Mouse (Mus musculus): Measurements from ENCODE around the gene Myl4.
A peak's percentile ranks its signal among the peaks of the same experiment; 100 is the strongest.

Gene Myl4

DNA sequence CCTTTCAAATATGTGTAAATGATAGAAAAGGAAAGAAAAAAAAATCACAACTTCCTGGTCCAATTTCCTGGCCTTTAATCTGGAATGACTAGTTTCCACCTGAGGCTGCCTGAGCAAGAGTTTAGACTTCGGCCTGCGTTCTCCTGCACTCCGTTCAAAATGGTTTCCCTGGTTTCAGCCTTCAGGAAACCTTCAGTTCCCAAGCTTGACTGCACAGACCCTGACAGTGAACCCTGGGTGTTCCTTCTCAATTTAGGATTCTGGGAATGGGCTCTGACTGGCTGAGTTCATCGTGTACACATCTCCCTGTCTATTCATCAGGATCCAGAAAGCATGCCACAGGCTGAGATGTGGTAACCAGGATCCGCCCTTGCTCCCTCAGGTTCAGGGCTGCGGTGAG lies 53.7 kb downstream of the Myl4 start:
- no peak for DNase-seq (ENCODE audit: low spot score in 2 of 2)

DNA sequence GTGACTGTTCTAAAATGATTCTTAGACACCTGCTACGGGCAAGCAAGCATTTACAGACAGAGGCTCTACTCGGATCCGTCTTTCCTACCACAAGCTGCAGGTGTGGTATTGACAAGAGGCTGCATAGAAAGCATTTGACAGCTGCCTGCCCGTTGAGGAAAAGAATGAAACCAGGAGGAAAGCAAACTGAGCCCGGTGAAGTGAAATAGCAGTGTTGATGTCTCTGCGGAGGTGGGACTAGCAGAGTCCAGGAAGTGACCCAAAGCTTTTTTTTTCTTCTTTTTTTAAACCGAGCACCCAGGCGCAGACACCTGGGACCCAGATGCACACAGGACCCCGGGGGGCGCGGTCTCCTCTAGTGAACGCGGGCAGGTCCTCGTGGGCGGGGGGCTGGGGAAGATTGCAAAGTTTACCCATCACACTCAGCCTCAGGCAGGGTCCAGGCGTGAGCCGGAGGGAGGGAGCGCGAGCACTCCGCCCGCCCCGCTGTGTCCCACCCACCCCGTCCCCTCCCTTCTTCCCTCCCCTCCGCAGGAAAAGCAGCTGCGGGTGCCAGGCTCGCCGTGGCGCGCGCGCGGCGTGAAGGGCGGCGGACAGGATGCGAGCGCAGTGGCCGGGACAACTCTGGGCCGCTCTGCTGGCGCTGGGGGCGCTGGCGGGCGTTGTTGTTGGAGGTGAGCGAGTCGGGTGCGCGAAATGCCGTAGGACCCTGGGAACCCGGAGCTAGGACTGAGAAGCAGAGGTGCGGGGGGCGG lies 57.2 kb downstream of the Myl4 start, which contains the start of gene Itgb3:
Itgb3 (plus strand) TSS at position 510 of the 755 bp plus-strand sequence.
- peak in 1 of 2 experiments; percentile 46 for DNase-seq (ENCODE audit: low spot score in 2 of 2)

DNA sequence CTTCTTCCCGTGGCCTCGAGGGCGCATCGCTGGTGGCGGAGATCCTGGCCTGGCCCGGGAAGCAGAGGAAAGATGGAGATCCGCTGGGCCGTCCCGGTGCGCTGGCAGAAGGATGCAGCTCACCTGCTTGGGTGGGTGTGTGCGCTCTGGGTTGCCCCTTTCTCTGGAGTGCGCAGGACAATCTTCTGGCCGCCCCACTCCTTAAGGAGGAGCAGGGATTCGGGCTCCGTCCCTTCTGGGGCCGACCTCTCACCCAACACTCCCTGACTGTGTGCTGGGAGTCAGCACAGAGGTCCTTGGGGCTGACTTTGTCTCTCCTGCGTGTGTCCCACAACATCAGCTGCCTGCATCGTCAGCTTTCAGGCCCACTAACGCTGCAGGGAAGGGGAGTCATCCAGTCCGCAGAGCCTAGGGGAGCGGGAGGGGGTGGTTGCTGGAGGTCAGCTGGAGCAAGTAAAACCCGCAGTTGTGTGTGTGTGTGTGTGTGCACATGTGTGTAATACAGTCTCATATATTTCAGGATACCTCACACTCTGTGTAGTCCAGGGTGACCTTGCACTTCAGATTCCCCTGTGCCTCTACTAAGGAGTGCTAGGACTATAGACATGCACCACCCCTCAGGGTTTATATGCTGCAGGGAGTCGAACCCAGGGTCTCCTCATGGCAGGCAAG lies 57.9 kb downstream of the Myl4 start:
- no peak for DNase-seq (ENCODE audit: low spot score in 2 of 2)

DNA sequence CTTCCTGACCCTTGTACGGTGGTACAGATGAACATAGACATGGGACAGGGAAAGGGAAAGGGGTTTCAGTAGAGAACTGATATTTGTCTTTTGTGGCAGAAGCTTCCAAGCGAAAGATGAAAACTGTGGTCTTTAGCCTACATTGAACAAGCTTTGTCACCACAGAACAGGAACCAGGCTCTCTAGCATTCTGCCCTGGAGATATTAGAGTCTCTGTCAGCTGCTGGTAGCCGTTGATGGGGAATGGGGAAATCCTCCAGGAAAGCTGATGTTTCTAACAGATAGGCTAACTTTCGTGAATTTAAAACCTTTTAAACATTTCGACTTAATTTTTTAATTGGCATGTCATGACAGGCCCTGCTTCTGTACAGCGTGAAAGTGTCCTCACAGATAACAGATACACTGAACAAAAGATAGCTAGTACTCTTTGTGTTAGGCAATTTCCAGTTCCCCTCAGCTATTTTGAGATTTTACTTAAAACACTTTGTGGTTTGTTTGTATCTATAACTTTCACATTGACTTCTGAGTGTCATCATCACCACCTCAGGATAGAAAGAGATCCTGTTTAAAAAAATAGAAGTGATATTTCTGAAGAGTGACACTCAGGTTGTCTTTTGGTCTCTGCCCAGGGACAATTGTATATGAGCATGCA lies 58.7 kb downstream of the Myl4 start:
- no peak for DNase-seq (ENCODE audit: low spot score in 2 of 2)

DNA sequence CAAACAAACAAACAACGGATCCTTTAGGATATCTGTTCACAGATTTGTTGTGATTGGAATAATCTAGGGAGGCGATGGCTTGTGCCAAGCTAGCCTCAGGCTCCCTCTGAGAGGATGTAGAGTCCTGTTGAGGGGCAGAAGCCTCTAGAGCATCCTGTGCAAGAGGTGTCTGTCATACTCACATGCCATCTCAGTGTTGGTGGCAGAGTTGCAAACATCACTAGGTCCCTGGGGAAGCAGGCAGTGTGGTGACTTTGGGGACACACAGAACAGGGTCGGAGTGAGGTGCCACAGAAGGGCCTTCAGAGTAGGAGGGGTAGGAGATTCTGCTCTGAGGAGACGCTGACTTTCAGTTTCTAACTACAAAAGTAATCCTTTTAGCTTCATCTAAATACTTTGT lies 59.3 kb downstream of the Myl4 start:
- DNase-seq (ENCODE audit: low spot score in 2 of 2): no peak

DNA sequence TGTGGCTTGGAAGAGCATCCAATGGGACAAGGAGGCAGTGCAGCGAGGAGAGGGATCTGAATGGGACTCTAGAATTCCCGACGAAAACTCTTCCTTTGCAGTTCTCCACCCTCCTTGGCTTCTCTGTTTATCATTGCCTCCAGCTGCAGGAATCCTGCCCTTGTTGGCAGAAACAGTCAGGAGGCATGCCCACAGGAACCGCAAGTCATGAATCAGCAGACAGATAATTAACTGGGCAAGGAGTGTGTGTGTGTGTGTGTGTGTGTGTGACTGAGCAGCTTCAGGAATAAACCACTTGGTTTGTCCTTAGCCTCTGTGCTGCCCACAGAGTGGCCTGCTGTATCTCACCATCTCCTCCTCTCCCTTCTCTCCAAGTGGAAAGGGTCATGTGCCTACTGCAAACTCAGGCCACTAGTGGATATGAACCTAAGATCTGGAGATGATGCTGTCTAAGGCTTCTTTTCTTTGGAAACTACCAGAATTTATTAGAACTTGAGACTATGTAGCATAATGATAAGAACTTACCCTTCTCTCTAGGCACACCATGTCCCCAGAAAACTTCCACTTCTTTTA lies 61.2 kb downstream of the Myl4 start:
- DNase-seq (ENCODE audit: low spot score in 2 of 2): no peak

DNA sequence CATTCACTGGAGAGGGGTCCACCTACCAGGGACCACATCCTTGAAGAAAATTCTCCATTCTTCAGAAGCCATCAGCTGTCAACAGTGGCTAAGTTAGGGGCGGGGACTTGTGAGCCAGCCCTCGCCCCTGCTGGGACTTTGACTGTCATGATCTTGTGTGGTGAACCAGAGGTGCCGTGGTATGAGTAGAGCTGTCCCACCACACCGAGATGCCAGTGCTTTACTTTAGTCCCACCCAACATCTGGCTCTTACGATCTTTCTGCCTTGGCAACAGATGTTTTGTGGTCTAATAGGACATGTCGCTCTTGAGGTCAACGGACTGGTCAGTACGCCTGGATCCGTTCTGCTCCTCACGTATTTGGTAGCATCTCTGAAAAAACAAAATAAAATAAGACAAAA lies 63.1 kb downstream of the Myl4 start:
- no peak for DNase-seq (ENCODE audit: low spot score in 2 of 2)

DNA sequence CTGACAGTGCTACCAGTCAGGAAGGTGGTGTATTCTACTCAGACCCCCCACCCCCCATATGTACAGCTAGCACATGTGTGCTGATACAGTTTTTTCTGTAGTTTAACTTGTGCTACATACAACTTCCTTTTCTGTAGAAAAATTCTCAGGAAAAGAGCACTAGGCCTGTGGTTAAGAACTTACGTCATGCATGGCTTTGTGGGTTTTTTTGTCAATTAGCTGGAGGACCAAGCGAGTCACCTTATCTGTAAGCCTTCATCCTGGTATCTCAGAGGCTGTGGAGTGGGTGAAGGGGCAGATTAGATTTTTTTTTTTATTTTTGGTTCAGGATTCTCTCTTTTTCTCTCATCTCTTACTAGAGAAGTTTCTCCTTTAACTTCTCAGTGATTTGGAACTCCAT lies 63.7 kb downstream of the Myl4 start:
- DNase-seq (ENCODE audit: low spot score in 2 of 2): no peak

DNA sequence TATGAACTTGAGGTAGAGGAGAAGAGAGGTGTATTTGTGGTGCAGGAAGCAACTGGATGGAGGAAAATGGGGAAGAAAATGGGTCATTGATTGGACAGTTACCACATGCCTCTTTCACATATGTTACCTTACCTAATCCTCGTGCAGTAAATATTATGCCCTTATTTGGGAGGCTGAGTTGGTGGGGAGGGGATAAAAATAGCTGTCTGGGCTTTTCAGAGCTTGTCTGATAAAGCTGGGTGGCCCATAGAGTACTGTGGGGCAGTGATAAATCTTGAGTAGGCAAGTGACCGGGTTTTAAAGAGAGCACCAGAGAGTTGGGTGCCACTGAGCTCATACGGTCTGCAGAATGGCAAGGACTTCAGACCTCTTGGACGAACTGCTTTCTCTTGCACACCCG lies 65.7 kb downstream of the Myl4 start:
- no peak for DNase-seq (ENCODE audit: low spot score in 2 of 2)

DNA sequence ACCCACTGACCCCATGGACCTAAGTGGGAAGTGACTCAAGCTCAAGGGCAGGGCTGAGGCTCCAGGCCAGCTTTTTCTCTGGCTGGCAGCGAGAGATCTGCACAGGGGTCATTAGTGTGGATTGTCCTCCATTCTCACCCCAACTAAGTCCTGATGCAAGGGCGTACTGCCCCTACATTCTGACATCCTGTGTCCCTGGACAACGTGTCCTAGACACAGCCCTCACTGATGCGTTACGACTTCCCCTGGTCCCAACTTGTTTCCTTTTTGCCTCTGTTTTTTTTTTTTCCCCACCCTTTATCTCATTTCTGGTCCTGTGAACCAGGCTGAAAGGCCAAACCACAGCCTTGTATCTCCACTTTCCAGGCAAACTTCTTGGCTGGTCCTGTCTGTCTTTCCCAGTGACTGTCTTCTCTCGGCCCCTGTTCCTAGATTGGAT lies 68.2 kb downstream of the Myl4 start:
- DNase-seq (ENCODE audit: low spot score in 2 of 2): no peak

DNA sequence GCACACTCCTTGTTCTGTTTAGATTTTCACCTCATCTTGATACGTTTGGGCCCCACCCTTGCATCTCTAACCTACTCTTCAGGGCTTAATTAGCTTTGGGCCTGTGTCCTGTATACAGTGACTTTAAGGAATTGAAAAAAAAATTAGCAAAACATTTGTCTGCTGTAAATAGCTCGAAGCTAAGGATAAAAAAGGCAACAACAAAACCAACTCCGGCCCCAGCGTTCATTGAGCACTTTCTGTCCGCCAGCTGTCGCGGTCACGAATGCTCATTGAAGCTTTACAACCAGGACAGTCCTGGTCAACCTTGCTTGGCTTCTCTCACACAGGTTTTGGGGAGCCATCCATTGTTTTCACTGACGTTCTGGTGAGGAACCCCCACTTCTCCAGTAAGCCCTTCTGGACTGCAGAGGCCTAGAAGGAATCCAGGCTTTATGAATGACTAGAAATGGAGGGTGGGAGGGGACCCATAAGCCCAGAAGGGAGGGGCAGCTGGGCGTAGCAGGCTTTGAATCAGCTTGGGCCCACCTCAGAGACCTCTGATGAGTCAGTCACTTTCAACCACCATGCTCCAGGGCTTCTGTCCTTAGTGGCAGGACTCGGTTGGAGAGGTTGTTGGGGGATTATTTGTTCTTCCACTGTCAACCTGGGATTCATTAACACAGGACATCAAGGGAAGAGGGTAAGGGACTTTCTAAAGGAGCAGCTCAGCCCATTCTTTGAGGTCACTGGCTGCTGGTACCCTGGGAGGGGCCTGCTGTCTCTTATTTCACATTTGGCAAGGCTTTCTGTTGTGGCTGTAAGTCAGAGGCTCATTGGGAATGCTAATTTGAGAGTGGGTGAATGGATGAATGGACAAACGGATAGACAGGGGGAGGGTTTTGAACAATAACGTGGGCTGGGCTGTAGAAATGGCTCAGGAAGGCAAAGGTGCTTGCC lies 68.9 kb downstream of the Myl4 start:
- DNase-seq (ENCODE audit: low spot score in 2 of 2): no peak

DNA sequence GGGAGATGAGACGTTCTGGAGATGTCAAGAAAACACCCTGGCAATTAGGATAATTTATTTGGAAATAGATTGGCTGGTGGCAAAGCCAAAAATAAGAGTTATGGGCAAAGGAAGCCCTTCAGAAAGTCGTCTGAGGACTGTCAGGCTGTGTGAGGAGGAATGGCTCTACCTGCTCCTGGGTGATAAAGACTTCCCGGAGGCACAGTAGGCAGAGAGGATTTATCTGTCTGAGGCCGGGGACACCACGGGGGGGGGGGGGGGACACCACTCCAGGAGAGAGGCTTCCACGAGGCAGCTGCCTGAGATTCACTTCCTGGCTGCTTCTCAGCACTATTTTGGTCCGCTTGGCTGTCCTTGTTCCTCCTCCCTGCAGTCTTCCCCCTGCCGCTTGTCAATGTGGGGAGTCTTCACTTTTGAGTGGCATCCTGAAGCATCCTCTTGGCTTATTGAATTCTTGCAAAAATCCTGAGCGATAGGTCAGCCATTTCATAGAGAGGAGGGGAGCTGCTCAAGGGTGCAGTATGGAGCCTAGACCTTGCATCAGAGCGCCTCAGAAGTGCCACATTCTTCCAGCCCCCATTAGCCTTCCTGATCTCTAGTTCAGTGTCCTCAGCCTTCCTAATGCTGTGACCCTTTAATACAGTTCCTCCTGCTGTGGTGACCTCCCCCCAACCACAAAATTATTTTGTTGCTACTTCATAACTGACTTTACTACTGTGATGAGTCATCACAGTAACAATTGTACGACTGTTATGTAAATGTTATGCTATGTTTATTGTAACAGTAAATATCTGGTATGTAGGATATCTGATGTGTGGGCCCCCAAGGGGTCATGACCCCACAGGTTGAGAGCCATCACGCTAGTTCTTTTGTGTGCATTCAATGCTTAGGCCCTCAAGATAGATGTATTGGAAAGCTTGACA lies 71.8 kb downstream of the Myl4 start:
- no peak for DNase-seq (ENCODE audit: low spot score in 2 of 2)

DNA sequence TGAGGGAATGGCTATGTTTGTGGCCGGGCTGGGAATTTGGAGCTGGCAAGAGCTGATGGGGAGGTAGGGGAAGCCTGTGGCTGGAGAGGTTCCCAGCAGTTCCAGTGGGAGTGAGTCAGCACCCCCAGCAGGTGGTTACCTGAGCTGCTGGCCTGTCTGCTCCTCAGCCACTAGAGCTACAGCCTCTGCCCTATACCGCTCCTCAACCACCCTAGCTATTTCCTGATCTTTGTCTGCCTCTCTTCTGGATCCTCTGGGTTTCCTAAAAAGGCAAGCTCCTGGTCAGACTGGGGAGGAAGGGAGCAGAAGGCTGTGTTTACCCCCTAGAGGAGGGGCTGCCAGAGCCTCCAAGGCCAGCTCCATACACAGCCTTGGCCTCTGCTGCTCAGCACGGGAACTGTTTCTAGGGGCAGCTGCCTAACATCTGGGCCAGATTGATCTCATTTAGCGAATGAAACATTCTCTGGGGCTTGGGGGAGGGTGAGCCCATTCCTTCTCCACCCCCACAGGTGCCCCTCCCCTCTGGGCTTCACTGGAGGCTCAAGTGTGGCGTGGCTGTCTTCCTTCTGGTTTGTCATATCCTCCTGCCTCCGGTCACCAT lies 74.4 kb downstream of the Myl4 start:
- no peak for DNase-seq (ENCODE audit: low spot score in 2 of 2)

DNA sequence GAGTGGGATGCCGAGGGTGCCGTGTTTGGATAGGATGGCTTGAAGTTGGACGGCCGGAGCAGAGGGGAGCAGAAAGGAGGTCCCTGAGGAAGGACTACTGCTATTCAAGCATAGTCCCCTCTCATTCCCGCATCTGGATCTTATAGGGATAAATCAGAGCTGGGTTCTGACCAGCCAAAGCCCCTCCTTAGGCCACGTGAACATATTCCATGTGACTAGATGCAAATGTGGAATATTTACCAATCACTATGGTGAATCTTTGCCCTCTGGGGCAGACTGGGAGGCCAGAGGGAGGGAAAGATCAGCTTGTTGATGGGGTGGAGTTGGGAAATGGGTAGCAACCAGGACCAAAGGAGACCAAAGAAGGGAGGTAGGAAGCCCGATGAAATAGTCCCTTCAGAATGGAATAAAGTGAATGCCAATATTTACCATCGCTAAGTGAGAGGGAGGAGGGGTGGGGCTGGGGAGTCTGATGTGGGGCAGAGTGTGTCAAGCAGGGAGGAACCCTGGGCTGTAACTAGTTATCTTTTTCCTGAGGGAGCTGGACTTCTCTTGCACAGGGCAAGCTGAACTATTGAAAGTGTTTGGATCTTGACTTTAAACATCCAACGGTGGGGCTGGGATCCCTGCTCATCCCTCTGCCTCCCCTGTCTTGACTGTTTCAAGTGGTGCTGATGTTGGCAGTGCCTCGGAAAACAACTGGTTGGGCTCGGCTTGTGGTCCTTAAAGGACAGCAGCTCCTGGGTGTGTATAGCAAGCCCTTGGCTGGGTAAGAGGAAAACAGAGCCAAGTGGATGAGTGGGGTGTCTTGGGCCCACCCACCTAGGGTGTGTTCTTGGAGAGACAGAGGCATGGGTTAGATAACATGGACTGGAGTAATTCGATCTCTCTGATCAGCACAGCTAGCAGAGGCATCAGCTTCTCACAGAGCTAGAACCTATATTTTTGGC lies 75.3 kb downstream of the Myl4 start:
- no peak for DNase-seq (ENCODE audit: low spot score in 2 of 2)

DNA sequence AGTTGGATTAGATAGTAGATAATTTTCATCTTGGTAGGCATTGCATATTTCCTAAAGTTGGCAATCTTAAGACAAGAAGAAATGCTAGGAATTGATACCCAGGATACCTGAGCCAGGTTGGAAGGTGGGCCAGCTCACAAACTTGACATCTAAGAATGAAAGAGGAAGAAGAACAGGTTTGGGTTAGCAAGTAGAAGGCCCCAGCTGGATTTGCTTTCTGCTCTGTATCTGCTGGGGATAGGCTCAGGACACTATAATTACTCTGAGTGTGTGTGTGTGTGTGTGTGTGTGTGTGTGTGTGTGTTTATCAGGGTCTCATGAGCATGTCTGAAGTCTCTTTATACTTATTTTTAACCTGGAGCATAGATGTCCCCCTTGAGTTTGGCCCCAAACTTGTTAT lies 76.2 kb downstream of the Myl4 start:
- DNase-seq (ENCODE audit: low spot score in 2 of 2): no peak

DNA sequence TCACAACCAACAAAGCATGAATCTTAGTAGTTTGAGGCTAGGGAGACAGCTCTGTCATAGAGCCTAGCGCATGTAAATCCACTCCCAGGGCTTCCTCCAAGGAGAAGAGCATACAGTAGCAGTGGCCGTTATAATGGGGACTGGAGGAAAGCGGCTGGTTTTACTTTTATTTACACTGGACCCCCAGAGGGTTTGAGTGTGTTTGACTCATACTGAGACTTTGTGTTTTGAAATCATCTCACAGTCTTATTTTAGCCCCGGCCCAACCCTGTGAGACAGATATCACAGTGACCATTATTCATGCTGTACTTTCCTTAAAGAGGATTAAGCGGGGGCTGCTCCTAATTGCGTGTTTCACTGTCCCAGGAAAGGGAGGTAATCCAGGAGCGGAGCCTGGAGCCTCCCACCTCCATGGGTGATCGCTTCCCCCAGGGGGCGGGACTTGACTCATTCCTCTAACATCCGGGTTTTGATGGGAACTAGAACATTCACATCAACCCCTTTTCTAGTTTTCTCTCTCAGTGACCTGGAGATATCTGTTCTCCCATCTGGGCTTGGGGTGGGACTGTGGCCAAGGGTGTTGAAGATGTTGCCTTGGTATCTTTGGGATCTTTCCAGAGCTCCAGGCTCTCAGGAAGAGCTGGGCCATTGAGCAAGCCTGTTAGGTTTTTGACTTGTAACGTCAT lies 77.3 kb downstream of the Myl4 start:
- DNase-seq (ENCODE audit: low spot score in 2 of 2): no peak

DNA sequence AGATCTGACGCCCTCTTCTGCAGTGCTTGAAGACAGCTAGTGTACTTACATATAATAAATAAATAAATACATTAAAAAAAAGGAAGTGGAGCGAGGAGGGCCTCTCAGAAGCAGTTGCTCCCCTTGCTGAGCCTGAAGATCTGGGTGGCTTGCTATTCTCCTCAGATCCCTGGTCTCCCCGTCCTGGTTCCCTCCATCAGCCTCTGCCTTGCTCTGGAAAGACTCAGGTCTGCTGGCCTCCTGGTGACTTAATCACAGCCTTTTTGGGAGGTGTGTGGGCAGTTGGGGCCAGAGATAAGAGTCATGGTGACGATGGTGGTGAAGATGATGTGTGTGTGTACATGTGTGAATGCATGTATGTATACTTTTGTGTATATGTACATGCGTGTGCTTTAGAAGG lies 78.1 kb downstream of the Myl4 start:
- no peak for DNase-seq (ENCODE audit: low spot score in 2 of 2)

DNA sequence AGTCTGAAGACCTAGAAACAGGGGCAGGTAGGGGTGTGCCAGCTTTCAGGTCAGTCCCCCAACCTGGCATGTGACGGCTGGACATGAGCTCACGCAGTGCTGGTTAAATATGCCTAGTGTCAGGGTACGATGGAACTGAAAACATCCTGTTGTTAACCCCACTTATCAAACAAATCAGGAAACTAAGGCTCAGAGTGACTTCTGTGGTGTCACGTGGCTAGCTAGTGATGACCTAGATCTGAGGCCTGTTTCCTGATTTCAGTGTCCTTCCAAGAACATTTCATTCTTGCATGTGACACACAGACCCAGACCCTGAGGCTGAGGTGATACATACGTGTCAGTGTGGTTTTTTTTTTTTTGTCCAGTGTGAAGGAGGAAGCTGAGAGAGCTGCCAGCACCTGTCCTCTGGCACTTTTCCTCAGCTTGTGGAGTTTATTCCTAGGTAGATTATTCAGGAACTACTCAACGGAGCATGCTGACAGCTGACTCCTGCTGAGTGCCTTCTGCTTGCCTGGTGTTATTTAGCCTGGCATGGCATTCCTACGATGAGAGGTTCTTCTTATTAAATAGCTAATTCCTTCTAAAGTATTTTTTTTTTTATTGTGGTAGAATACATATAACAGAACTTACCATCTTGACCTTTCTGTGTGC lies 79.8 kb downstream of the Myl4 start:
- DNase-seq (ENCODE audit: low spot score in 2 of 2): no peak
